Mouse (Mus musculus): ENCODE data around the gene Nell2. TPM values are rescaled to one million over a fixed set of nuclear protein-coding genes. Genes with fewer than 3 reads are reported as not detected.

The Nell2 gene
- polyA plus RNA-seq, 1 experiment from 2014 or later: 0.18 TPM

DNA sequence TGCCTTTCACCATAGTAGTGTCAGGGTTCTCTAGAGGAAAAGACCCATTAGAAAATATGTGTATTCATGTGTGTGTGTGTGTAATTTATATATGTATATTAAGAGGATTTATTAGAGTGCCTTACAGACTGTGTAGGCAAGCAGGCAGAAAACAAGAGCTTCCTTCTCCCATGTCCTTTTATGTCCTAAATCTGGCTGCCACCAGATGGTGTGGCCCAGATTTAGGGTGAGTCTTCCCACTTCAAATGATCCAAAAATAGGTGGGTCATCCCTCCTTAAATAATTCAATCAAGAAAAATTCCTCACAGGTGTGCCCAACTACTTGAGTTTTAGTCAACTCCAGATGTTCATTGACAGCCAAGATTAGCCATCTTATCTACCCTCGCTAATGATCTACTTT lies 460.3 kb downstream of the Nell2 start:
- TF ChIP-seq CTCF (IDR thresholded peaks at IDR 0.05; ENCODE audit: low read depth): no peak
- TF ChIP-seq EP300 (IDR thresholded peaks at IDR 0.05; ENCODE audit: low read depth): no peak
- H3K4me2 ChIP-seq (ENCODE audit: low read depth, low read length): no peak overlapping the region
- no peak for DNase-seq
- no peak overlapping the region for H3K27ac ChIP-seq (ENCODE audit: low read depth)
- H3K9ac ChIP-seq (replicated peaks): no peak overlapping the region
- no peaks in the 10 kb centered on the region for H3K9me3 ChIP-seq (ENCODE audit: low read length)
- no peak for ATAC-seq
- no peak overlapping the region for H3K4me3 ChIP-seq (ENCODE audit: low read depth, low read length)
- H3K36me3 ChIP-seq (replicated peaks; ENCODE audit: insufficient read depth, low read length): no peaks in the 10 kb centered on the region
- WGBS (ENCODE audit: insufficient replicate concordance): 63% methylated on average over 1 of the region's 1 CpGs
- H3K4me1 ChIP-seq (ENCODE audit: insufficient read depth): no peaks in the 10 kb centered on the region
- H3K27me3 ChIP-seq (ENCODE audit: insufficient read depth, low read length): no peaks in the 10 kb centered on the region

- DNase-seq (no peak), ATAC-seq (no peak)
- Histone ChIP-seq H3K4me2 (ENCODE audit: low read depth, low read length) (no peak overlapping the region), H3K27ac (ENCODE audit: low read depth) (no peak overlapping the region), H3K9ac (replicated peaks) (no peak overlapping the region), H3K4me1 (ENCODE audit: insufficient read depth) (no peaks in the 10 kb centered on the region), H3K27me3 (ENCODE audit: insufficient read depth, low read length) (no peaks in the 10 kb centered on the region), H3K36me3 (replicated peaks; ENCODE audit: insufficient read depth, low read length) (no peaks in the 10 kb centered on the region), H3K4me3 (ENCODE audit: low read depth, low read length) (no peak overlapping the region), H3K9me3 (ENCODE audit: low read length) (peaks cover 2% of the 10 kb centered on the region; the same call in 1 of the 2 replicates)
- 79% methylated on average over 8 of the region's 8 CpGs for WGBS (ENCODE audit: insufficient replicate concordance)
- TF ChIP-seq CTCF (IDR thresholded peaks at IDR 0.05; ENCODE audit: low read depth) (no peak), EP300 (IDR thresholded peaks at IDR 0.05; ENCODE audit: low read depth) (no peak)
Measured at GRCm38 (mm10) chr15:95055081-95055650, 473.2 kb downstream of the Nell2 start.

- Histone ChIP-seq H3K9ac (replicated peaks) (no peak overlapping the region), H3K27ac (ENCODE audit: low read depth) (no peak overlapping the region), H3K4me2 (ENCODE audit: low read depth, low read length) (no peak overlapping the region), H3K27me3 (ENCODE audit: insufficient read depth, low read length) (no peaks in the 10 kb centered on the region), H3K4me3 (ENCODE audit: low read depth, low read length) (no peak overlapping the region), H3K9me3 (ENCODE audit: low read length) (no peaks in the 10 kb centered on the region), H3K4me1 (ENCODE audit: insufficient read depth) (no peaks in the 10 kb centered on the region), H3K36me3 (replicated peaks; ENCODE audit: insufficient read depth, low read length) (no peaks in the 10 kb centered on the region)
- TF ChIP-seq EP300 (IDR thresholded peaks at IDR 0.05; ENCODE audit: low read depth): no peak
- TF ChIP-seq CTCF (IDR thresholded peaks at IDR 0.05; ENCODE audit: low read depth): no peak
- 52% methylated on average over 6 of the region's 6 CpGs for WGBS (ENCODE audit: insufficient replicate concordance)
- DNase-seq (peak; percentile 27), ATAC-seq (peak; percentile 80)
Measured at GRCm38 (mm10) chr15:95049171-95049729, 479.1 kb downstream of the Nell2 start.

GRCm38 (mm10) chr15:95047486-95047885 lies 480.9 kb downstream of the Nell2 start:
- H3K4me3 ChIP-seq (ENCODE audit: low read depth, low read length): no peak overlapping the region
- no peaks in the 10 kb centered on the region for H3K4me1 ChIP-seq (ENCODE audit: insufficient read depth)
- H3K27ac ChIP-seq (ENCODE audit: low read depth): no peak overlapping the region
- 86% methylated on average over 2 of the region's 2 CpGs for WGBS (ENCODE audit: insufficient replicate concordance)
- H3K36me3 ChIP-seq (replicated peaks; ENCODE audit: insufficient read depth, low read length): no peaks in the 10 kb centered on the region
- no peak for DNase-seq
- no peak overlapping the region for H3K4me2 ChIP-seq (ENCODE audit: low read depth, low read length)
- H3K9me3 ChIP-seq (ENCODE audit: low read length): no peaks in the 10 kb centered on the region
- ATAC-seq: no peak
- TF ChIP-seq CTCF (IDR thresholded peaks at IDR 0.05; ENCODE audit: low read depth) (no peak), EP300 (IDR thresholded peaks at IDR 0.05; ENCODE audit: low read depth) (no peak)
- H3K9ac ChIP-seq (replicated peaks): no peak overlapping the region
- no peaks in the 10 kb centered on the region for H3K27me3 ChIP-seq (ENCODE audit: insufficient read depth, low read length)

- no peak for ATAC-seq
- H3K4me3 ChIP-seq (ENCODE audit: low read depth, low read length): no peak overlapping the region
- H3K4me2 ChIP-seq (ENCODE audit: low read depth, low read length): no peak overlapping the region
- H3K9ac ChIP-seq (replicated peaks): no peak overlapping the region
- H3K4me1 ChIP-seq (ENCODE audit: insufficient read depth): no peaks in the 10 kb centered on the region
- no peaks in the 10 kb centered on the region for H3K9me3 ChIP-seq (ENCODE audit: low read length)
- H3K27ac ChIP-seq (ENCODE audit: low read depth): no peak overlapping the region
- H3K27me3 ChIP-seq (ENCODE audit: insufficient read depth, low read length): no peaks in the 10 kb centered on the region
- WGBS (ENCODE audit: insufficient replicate concordance): 73% methylated on average over 8 of the region's 8 CpGs
- TF ChIP-seq EP300 (IDR thresholded peaks at IDR 0.05; ENCODE audit: low read depth) (no peak), CTCF (IDR thresholded peaks at IDR 0.05; ENCODE audit: low read depth) (no peak)
- no peak for DNase-seq
- no peaks in the 10 kb centered on the region for H3K36me3 ChIP-seq (replicated peaks; ENCODE audit: insufficient read depth, low read length)
Measured at GRCm38 (mm10) chr15:95044011-95044410, 484.3 kb downstream of the Nell2 start.

- no peak overlapping the region for H3K9ac ChIP-seq (replicated peaks)
- DNase-seq (no peak), ATAC-seq (no peak)
- no peaks in the 10 kb centered on the region for H3K36me3 ChIP-seq (replicated peaks; ENCODE audit: insufficient read depth, low read length)
- no peaks in the 10 kb centered on the region for H3K27me3 ChIP-seq (ENCODE audit: insufficient read depth, low read length)
- no peak overlapping the region for H3K27ac ChIP-seq (ENCODE audit: low read depth)
- no peaks in the 10 kb centered on the region for H3K9me3 ChIP-seq (ENCODE audit: low read length)
- no peak overlapping the region for H3K4me3 ChIP-seq (ENCODE audit: low read depth, low read length)
- 77% methylated on average over 9 of the region's 9 CpGs for WGBS (ENCODE audit: insufficient replicate concordance)
- TF ChIP-seq CTCF (IDR thresholded peaks at IDR 0.05; ENCODE audit: low read depth): no peak
- TF ChIP-seq EP300 (IDR thresholded peaks at IDR 0.05; ENCODE audit: low read depth): no peak
- no peak overlapping the region for H3K4me2 ChIP-seq (ENCODE audit: low read depth, low read length)
- no peaks in the 10 kb centered on the region for H3K4me1 ChIP-seq (ENCODE audit: insufficient read depth)
Measured at GRCm38 (mm10) chr15:95042437-95042836, 485.9 kb downstream of the Nell2 start.

Measured in liver, postnatal 0 days (tissue).